Mouse (Mus musculus) kidney, postnatal 0 days (tissue): ENCODE measurements around the gene Cartpt. TPM values are rescaled to one million over a fixed set of nuclear protein-coding genes. Genes with fewer than 3 reads are reported as not detected.
"Not testable (repeated sequence)": the region's sequence is repeated elsewhere in the genome, so short reads cannot be mapped to it uniquely, and the experiment has no call there.

ENCODE experiments used
- ATAC-seq: fragments of 200-750 bp; cut with Nextera tagmentation; replicated peaks from 2 replicates; pipeline ENCODE4 v1.8.0; 2017; ENCODE audit warnings: low read depth, moderate number of reproducible peaks, moderate TSS enrichment, moderate library complexity; ENCODE audit not compliant: low FRiP score
- DNase-seq: peaks from one replicate; pipeline ENCODE4 v3.0.0-alpha.2; 2016; ENCODE audit warnings: low spot score
- H3K27ac ChIP-seq: fragments of 300-500 bp; sonication (generic); 2 replicates; pipeline ENCODE4 v1.5.1; 2014; ENCODE audit warnings: mild to moderate bottlenecking
- H3K27me3 ChIP-seq: fragments of 300-500 bp; sonication (generic); 2 replicates; pipeline ENCODE4 v1.6.1; 2014; ENCODE audit warnings: low read length, mixed read lengths; ENCODE audit not compliant: insufficient read depth
- H3K36me3 ChIP-seq: fragments of 300-500 bp; sonication (generic); 2 replicates; pipeline ENCODE4 v1.6.1; 2014; ENCODE audit warnings: low read length, mixed read lengths; ENCODE audit not compliant: insufficient read depth
- H3K4me1 ChIP-seq: fragments of 300-500 bp; sonication (generic); replicated peaks from 2 replicates; pipeline ENCODE4 v1.6.1; 2014; ENCODE audit warnings: antibody characterized with exemption, low read length, mixed read lengths; ENCODE audit not compliant: insufficient read depth
- H3K4me2 ChIP-seq: fragments of 300-500 bp; sonication (generic); 2 replicates; pipeline ENCODE4 v1.6.1; 2014; ENCODE audit warnings: mild to moderate bottlenecking, low read length, moderate library complexity, mixed read lengths
- H3K4me3 ChIP-seq: fragments of 300-500 bp; sonication (generic); replicated peaks from 2 replicates; pipeline ENCODE4 v1.5.1; 2014; ENCODE audit warnings: low read depth, low read length
- H3K9ac ChIP-seq: fragments of 300-500 bp; sonication (generic); 2 replicates; pipeline ENCODE4 v1.6.1; 2014; ENCODE audit warnings: low read depth, low read length
- H3K9me3 ChIP-seq: fragments of 300-500 bp; sonication (generic); replicated peaks from 2 replicates; pipeline ENCODE4 v1.6.1; 2016; ENCODE audit warnings: low read length, inconsistent platforms, mixed read lengths
- CTCF ChIP-seq: IDR thresholded peaks from 2 replicates; pipeline ENCODE4 v1.5.1; 2016; ENCODE audit warnings: antibody characterized with exemption, low read depth, mild to moderate bottlenecking, moderate library complexity
- WGBS: fragments of 180-500 bp; shearing (Covaris S2); extraction: QIAGEN DNeasy Blood & Tissue Kit; methylation state at CpG from one replicate; pipeline ENCODE4 v1.1.7; 2014; 5-methylcytosine and 5-hydroxymethylcytosine counted together
- polyA plus RNA-seq: library from polyadenylated mRNA; unstranded; fragments of >200 nt; fragmentation: Nextera tagmentation; extraction: Ambion mirVana; gene quantifications from 2 replicates; pipeline ENCODE4 v1.2.1, GENCODE M21; 2015

Cartpt gene
- polyA plus RNA-seq, 1 experiment from 2014 or later, result 0.16 TPM

DNA sequence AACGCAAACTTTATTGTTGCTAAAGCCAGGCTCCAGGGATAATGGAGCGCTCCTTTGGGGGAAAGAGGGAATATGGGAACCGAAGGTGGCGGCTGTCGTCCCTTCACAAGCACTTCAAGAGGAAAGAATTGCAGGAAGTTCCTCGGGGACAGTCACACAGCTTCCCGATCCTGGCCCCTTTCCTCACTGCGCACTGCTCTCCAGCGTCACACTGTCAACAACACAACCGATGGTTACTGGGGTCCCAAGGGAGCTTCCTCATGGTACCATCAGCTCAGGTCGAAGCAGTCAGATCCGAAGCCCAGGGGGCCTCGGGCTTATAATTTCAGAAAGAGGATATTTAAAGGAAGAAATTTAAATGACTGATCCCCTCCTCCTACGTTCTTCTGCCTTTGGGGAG is 2.1 kb downstream of the Cartpt start:
- Histone ChIP-seq H3K27ac (no peak overlapping the region), H3K4me1 (0 out of 2 replicates have a peak, but pooled peaks cover 4% of the 10 kb centered on the region), H3K9me3 (no peaks in the 10 kb centered on the region), H3K36me3 (no peaks in the 10 kb centered on the region), H3K4me2 (no peak overlapping the region), H3K4me3 (no peak overlapping the region), H3K27me3 (peaks cover 18% of the 10 kb centered on the region), H3K9ac (no peak overlapping the region)
- ATAC-seq, result no peak
- 21% methylated on average over 14 of the region's 14 CpGs for WGBS
- TF ChIP-seq CTCF, result no peak
- no peak for DNase-seq

- WGBS, result 58% methylated on average over 6 of the region's 6 CpGs
- DNase-seq, result no peak
- Histone ChIP-seq H3K9me3 (no peaks in the 10 kb centered on the region), H3K27me3 (no peaks in the 10 kb centered on the region), H3K4me2 (no peak overlapping the region), H3K27ac (no peak overlapping the region), H3K36me3 (no peaks in the 10 kb centered on the region), H3K4me3 (no peak overlapping the region), H3K4me1 (no peaks in the 10 kb centered on the region), H3K9ac (no peak overlapping the region)
- no peak for ATAC-seq
- TF ChIP-seq CTCF, result no peak
These were observed 15.3 kb downstream of the Cartpt start for GRCm38 (mm10) chr13:99885636-99886035.

GRCm38 (mm10) chr13:99881774-99882173 is 19.1 kb downstream of the Cartpt start:
- DNase-seq, H3K9ac ChIP-seq, H3K9me3 ChIP-seq, H3K27me3 ChIP-seq, H3K36me3 ChIP-seq, H3K4me2 ChIP-seq, ATAC-seq, H3K4me1 ChIP-seq, H3K27ac ChIP-seq, H3K4me3 ChIP-seq: not testable (repeated sequence)
- WGBS, result 68% methylated on average over 8 of the region's 8 CpGs

- Histone ChIP-seq H3K4me3 (no peak overlapping the region), H3K9me3 (no peaks in the 10 kb centered on the region), H3K36me3 (no peaks in the 10 kb centered on the region), H3K9ac (no peak overlapping the region), H3K4me1 (no peaks in the 10 kb centered on the region), H3K4me2 (no peak overlapping the region), H3K27me3 (no peaks in the 10 kb centered on the region), H3K27ac (no peak overlapping the region)
- ATAC-seq, result no peak
- TF ChIP-seq CTCF, result no peak
- no peak for DNase-seq
- WGBS, result 79% methylated on average over 10 of the region's 10 CpGs
These were observed 21.2 kb downstream of the Cartpt start for GRCm38 (mm10) chr13:99879696-99880095.

- Histone ChIP-seq H3K36me3 (no peaks in the 10 kb centered on the region), H3K27me3 (no peaks in the 10 kb centered on the region), H3K4me3 (no peak overlapping the region), H3K9me3 (no peaks in the 10 kb centered on the region), H3K9ac (no peak overlapping the region), H3K27ac (no peak overlapping the region), H3K4me1 (no peaks in the 10 kb centered on the region), H3K4me2 (no peak overlapping the region)
- ATAC-seq (no peak), DNase-seq (no peak)
- TF ChIP-seq CTCF, result peak; percentile 18; the same call in 1 of the 2 replicates
- WGBS, result 75% methylated on average over 1 of the region's 1 CpGs
These were observed 28.8 kb downstream of the Cartpt start for GRCm38 (mm10) chr13:99872059-99872458.

DNA sequence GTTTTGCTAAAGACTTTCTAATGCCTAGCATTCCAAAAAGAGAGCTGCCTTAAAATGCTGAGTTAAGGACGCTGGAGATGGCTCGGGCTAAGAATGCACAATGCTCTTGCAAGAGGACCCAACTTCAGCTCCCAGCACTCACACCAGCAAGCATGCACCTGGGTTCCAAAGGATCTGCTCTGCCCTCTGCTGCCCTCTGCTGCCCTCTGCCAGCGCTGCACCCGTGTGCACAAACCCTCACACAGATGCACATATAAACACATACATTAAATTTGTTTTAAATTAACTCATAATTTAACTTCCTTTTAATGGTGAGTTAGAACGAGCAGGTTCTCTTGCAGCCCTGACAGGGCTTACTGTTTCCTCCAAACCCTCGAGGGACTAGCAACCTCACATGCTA is 32.5 kb downstream of the Cartpt start:
- no peaks in the 10 kb centered on the region for H3K36me3 ChIP-seq
- DNase-seq (no peak), ATAC-seq (no peak)
- no peak; the same call in 1 of the 2 replicates for TF ChIP-seq CTCF
- 92% methylated on average over 6 of the region's 6 CpGs for WGBS
- H3K27ac ChIP-seq, result no peak overlapping the region
- no peak overlapping the region for H3K9ac ChIP-seq
- H3K4me3 ChIP-seq, result no peak overlapping the region
- H3K9me3 ChIP-seq, result no peaks in the 10 kb centered on the region
- H3K4me1 ChIP-seq, result no peaks in the 10 kb centered on the region
- no peaks in the 10 kb centered on the region for H3K27me3 ChIP-seq
- no peak overlapping the region for H3K4me2 ChIP-seq

DNA sequence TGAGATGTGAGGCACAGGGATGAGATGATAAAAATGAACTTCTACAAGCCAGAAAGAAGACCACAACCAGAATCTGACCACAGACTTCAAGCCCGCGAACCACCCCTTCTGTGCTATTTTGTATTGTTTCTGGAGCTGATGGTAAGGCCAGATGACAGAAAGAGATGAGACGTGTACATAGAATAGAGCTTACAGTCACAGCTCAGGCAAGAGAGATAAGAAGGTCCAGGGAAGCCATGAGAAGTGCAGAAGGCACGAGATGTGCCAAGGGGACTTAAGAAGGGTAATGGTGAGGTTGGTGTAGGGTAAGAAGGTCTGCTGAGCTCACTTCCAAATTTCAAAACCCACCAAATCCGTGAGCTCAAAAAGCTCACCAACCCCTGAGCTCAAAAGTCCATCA is 36.6 kb downstream of the Cartpt start:
- WGBS, result 86% methylated on average over 5 of the region's 5 CpGs

More for the DNA sequence above, 36.6 kb downstream of the Cartpt start:
- no peak overlapping the region for H3K4me2 ChIP-seq
- no peaks in the 10 kb centered on the region for H3K36me3 ChIP-seq
- no peak overlapping the region for H3K27ac ChIP-seq
- ATAC-seq, result no peak
- TF ChIP-seq CTCF, result no peak
- no peaks in the 10 kb centered on the region for H3K4me1 ChIP-seq
- no peaks in the 10 kb centered on the region for H3K27me3 ChIP-seq
- no peak overlapping the region for H3K9ac ChIP-seq
- no peak for DNase-seq
- H3K4me3 ChIP-seq, result no peak overlapping the region
- no peaks in the 10 kb centered on the region for H3K9me3 ChIP-seq
